Mouse (Mus musculus) embryonic facial prominence, embryonic 13.5 days (tissue): ENCODE results near the gene Grsf1. TPM values are rescaled to one million over a fixed set of nuclear protein-coding genes. Genes with fewer than 3 reads are reported as not detected.

ENCODE experiments used
- ATAC-seq: fragments of 200-750 bp; cut with Nextera tagmentation; 2 replicates; pipeline ENCODE4 v1.8.0; 2017; ENCODE audit warnings: low read depth; ENCODE audit not compliant: insufficient number of reproducible peaks, insufficient read depth, low FRiP score, low TSS enrichment
- H3K27ac ChIP-seq: fragments of 300-500 bp; sonication (generic); 2 replicates; pipeline ENCODE4 v1.5.1; 2015; ENCODE audit warnings: moderate library complexity, mild to moderate bottlenecking, inconsistent platforms
- H3K27me3 ChIP-seq: fragments of 300-500 bp; sonication (generic); 2 replicates; pipeline ENCODE4 v1.6.1; 2015; ENCODE audit warnings: mild to moderate bottlenecking, inconsistent platforms
- H3K36me3 ChIP-seq: fragments of 300-500 bp; sonication (generic); 2 replicates; pipeline ENCODE4 v1.6.1; 2015; ENCODE audit warnings: mild to moderate bottlenecking, inconsistent platforms
- H3K4me1 ChIP-seq: fragments of 300-500 bp; sonication (generic); 2 replicates; pipeline ENCODE4 v1.6.1; 2015; ENCODE audit warnings: inconsistent platforms
- H3K4me2 ChIP-seq: fragments of 300-500 bp; sonication (generic); 2 replicates; pipeline ENCODE4 v1.6.1; 2015; ENCODE audit warnings: moderate library complexity, mild to moderate bottlenecking, inconsistent platforms
- H3K4me3 ChIP-seq: fragments of 300-500 bp; sonication (generic); 2 replicates; pipeline ENCODE4 v1.5.1; 2015; ENCODE audit warnings: mild to moderate bottlenecking, inconsistent platforms
- H3K9ac ChIP-seq: fragments of 300-500 bp; sonication (generic); 2 replicates; pipeline ENCODE4 v1.6.1; 2015; ENCODE audit warnings: mild to moderate bottlenecking, inconsistent platforms
- H3K9me3 ChIP-seq: fragments of 300-500 bp; sonication (generic); 2 replicates; pipeline ENCODE4 v1.6.1; 2016; ENCODE audit warnings: inconsistent platforms
- WGBS: fragments of 180-500 bp; shearing (Covaris S2); methylation state at CpG from one replicate; pipeline ENCODE4 v1.1.7; 2015; ENCODE audit warnings: mixed read lengths; 5-methylcytosine and 5-hydroxymethylcytosine counted together
- polyA plus RNA-seq: library from polyadenylated mRNA; unstranded; fragments of >200 nt; fragmentation: Nextera tagmentation; extraction: Ambion mirVana; gene quantifications from 2 replicates; pipeline ENCODE4 v1.2.1, GENCODE M21; 2015

Gene Grsf1
- polyA plus RNA-seq, 1 experiment from 2014 or later, result 55.3 TPM

DNA sequence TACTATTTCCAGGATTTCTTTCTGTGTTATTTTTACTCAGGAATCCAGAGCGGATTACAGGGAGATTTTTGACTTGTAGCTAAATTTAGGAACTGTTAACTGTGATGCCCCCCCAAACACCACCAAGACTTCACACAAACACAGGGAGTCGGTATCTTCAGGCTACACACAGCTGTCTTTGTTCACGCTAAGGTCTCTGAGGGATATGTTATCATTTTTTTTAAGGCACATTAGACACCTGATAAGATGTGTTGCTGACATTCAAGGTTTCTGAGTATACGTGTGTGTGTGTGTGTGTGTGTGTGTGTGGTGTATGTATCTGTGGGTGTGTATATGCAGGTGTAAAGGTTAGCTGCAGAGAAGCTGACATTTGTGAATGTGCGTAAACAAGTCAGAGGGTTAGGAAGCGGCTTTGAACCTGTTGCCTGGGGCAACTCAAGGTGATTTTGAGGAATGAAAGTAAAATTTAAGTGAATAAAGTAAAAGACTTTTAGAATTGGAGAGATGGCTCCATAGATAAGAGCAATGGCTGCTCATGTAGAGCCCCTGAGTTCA, 9.9 kb upstream of the Grsf1 start:
- Histone ChIP-seq H3K9me3 (no peaks in the 10 kb centered on the region), H3K4me3 (no peak overlapping the region), H3K9ac (no peak overlapping the region), H3K27me3 (peaks cover 10% of the 10 kb centered on the region; the same call in 1 of the 2 replicates), H3K27ac (no peak overlapping the region), H3K4me2 (no peak overlapping the region), H3K4me1 (no peaks in the 10 kb centered on the region), H3K36me3 (no peaks in the 10 kb centered on the region)
- 65% methylated on average over 6 of the region's 6 CpGs for whole genome bisulfite sequencing
- ATAC-seq, result no peak

DNA sequence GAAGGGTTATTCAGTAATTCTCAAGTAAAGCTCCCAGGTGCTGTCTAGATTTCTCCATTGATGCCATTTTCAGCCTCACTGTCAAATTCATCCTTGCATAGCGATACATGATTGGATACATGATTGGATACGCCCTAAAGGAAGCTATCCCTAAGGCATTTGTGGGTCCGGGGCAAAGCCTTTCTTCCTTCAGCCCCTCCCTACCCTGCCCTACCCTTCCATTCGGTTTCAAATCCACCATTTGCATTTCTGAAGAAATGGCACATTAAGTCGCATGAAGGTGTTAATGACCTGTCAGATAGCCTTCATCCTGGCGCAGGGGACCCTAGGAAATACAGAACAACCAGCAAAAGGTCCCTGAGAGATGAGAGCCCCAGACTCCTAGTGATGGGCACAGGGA, 9.3 kb upstream of the Grsf1 start:
- 19% methylated on average over 6 of the region's 6 CpGs for WGBS
- no peaks in the 10 kb centered on the region for H3K4me1 ChIP-seq
- no peak overlapping the region for H3K27ac ChIP-seq
- no peak overlapping the region for H3K9ac ChIP-seq
- H3K4me3 ChIP-seq, result no peak overlapping the region
- no peak overlapping the region for H3K4me2 ChIP-seq
- peaks cover 10% of the 10 kb centered on the region; the same call in 1 of the 2 replicates for H3K27me3 ChIP-seq
- no peaks in the 10 kb centered on the region for H3K9me3 ChIP-seq
- no peaks in the 10 kb centered on the region for H3K36me3 ChIP-seq
- ATAC-seq, result no peak

- H3K27me3 ChIP-seq, result peaks cover 10% of the 10 kb centered on the region; the same call in 1 of the 2 replicates
- no peak overlapping the region for H3K4me3 ChIP-seq
- no peak overlapping the region for H3K4me2 ChIP-seq
- H3K9me3 ChIP-seq, result no peaks in the 10 kb centered on the region
- no peak overlapping the region for H3K9ac ChIP-seq
- no peak overlapping the region for H3K27ac ChIP-seq
- no peaks in the 10 kb centered on the region for H3K36me3 ChIP-seq
- WGBS, result 32% methylated on average over 3 of the region's 3 CpGs
- H3K4me1 ChIP-seq, result no peaks in the 10 kb centered on the region
- no peak for ATAC-seq
Measured at GRCm38 (mm10) chr5:88684226-88684625, 8.3 kb upstream of the Grsf1 start.

DNA sequence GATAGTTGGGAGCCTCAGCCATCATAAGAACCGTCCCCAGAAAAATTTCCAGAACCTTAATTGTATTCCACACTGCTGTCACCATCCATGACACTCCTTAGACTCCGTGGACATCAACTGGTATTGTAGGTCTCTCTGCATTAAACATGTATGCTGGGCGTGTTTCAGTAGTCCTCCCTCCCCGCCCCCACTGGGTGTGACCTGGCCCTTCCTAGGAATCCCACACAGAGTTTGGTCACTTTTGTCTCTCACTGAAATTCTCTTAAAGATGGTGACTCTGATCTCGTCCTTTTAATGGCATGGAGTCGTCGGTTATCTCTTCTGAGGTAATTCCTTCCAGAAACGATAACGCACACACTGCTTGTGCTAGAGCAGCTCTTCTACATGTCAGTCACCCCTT, 7.7 kb upstream of the Grsf1 start:
- H3K27ac ChIP-seq, result no peak overlapping the region
- no peak for ATAC-seq

DNA sequence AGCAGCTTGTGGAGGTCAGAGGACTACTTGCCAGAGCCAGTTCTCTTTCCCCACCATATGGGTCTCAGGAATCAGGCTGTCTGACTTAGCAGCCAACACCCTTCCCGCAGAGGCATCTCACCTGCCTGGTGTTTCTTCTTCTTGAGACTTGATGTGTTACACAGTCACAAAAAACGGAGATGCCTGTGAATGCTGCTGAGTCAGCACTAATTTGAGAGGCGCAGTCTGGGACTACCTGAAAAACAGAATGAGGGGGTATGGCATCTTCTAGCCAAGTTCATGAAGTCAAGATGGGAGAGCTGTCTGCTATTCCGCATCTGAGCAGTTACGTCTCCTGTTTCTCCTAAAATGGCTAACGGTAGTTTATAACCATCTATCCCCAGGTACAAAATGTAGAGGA, 4.6 kb upstream of the Grsf1 start:
- Histone ChIP-seq H3K27ac (no peak overlapping the region), H3K4me1 (no peaks in the 10 kb centered on the region), H3K36me3 (no peaks in the 10 kb centered on the region), H3K4me2 (no peak overlapping the region), H3K9me3 (no peaks in the 10 kb centered on the region), H3K9ac (no peak overlapping the region), H3K27me3 (0 out of 2 replicates have a peak, but pooled peaks cover 6% of the 10 kb centered on the region), H3K4me3 (no peak overlapping the region)
- WGBS, result 85% methylated on average over 6 of the region's 6 CpGs
- ATAC-seq, result no peak

More for the DNA sequence above, 7.7 kb upstream of the Grsf1 start:
- Histone ChIP-seq H3K9me3 (no peaks in the 10 kb centered on the region), H3K4me2 (no peak overlapping the region), H3K4me3 (no peak overlapping the region), H3K36me3 (no peaks in the 10 kb centered on the region), H3K4me1 (no peaks in the 10 kb centered on the region), H3K9ac (no peak overlapping the region), H3K27me3 (peaks cover 10% of the 10 kb centered on the region; the same call in 1 of the 2 replicates)
- WGBS, result 84% methylated on average over 9 of the region's 9 CpGs

DNA sequence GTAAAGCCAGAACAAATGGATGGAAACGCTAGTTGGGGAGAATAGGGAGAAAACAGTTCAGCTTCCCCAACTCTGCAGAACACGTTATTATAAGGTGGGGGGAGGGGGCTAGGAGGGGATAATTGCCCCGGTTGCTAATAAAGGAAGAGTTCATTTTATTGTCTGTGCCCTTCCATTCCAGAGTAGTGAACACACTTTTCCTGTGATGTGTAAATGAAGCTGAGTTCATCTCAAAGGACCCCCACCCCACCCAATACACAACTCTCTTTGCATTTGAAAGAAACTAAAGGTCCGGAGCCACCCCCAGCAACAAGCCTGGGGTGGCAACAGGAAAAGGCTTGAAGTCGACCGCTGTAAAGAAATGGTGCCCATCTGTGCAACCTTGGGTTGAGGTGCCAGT, 3.4 kb upstream of the Grsf1 start:
- Histone ChIP-seq H3K4me1 (peaks cover 4% of the 10 kb centered on the region), H3K27ac (no peak overlapping the region), H3K36me3 (no peaks in the 10 kb centered on the region), H3K4me3 (no peak overlapping the region), H3K9me3 (no peaks in the 10 kb centered on the region), H3K27me3 (no peaks in the 10 kb centered on the region), H3K4me2 (no peak overlapping the region), H3K9ac (no peak overlapping the region)
- WGBS, result 30% methylated on average over 6 of the region's 6 CpGs
- ATAC-seq, result no peak

DNA sequence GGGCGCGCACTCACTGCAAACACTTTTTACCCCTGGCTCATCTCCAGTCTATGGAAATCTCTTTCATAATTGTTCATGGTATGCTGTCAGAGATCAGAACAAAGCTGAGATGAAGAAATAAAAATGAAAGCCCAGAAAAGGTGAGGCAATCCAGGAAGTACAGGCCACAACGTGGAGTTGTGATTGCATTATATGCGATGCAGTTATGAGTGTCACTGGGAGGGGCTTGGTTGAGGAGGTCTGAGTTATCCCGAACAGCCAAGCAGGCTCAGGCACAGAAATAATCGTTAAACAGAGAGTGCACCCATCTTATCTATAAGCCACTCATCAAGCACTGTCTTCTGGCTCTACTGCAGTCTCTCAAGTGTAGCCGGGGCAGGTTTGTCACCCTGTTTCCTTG, 3.0 kb upstream of the Grsf1 start:
- ATAC-seq, result no peak
- no peak overlapping the region for H3K9ac ChIP-seq
- H3K4me3 ChIP-seq, result no peak overlapping the region
- H3K27me3 ChIP-seq, result no peaks in the 10 kb centered on the region
- H3K4me1 ChIP-seq, result peaks cover 7% of the 10 kb centered on the region
- H3K36me3 ChIP-seq, result no peaks in the 10 kb centered on the region
- no peak overlapping the region for H3K27ac ChIP-seq
- WGBS, result 70% methylated on average over 7 of the region's 7 CpGs
- no peak overlapping the region for H3K4me2 ChIP-seq
- H3K9me3 ChIP-seq, result no peaks in the 10 kb centered on the region

DNA sequence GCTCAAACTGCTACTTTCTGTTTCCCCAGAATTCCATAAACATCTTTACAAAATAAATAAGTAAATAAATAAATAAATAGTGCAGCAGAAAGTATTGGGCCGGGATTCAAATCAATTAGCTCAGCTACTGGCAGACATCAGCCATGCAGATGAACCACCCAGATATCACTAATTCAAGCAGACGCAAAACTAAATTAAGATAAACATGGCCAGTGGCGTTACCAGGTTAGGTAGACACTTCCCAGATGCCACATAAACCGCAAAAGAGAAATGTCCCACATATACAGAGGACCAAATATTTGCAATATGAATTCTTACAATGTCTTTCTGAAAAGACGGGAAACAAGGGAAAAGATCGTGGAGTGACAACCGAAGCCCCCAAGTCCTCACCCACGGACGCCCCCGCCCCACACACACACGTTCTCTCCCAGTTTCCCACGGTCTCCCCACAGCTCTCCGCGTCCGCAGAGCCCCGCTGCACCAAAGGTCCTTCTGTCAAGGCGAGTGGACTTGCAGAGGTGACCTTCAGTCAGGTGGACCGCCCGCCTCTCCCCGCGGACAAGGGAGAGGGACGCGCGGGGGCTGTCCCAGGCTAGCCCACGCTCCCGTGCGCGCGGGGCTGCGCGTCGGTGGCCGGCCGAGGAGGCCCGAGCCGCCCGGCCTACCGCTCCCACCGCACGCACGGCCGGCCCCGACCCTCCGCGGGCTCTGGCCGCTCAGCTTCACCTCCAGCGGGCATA, 1.1 kb downstream of the Grsf1 start:
- Histone ChIP-seq H3K27me3 (no peaks in the 10 kb centered on the region), H3K4me2 (peak overlapping the region; percentile 82), H3K4me3 (peak overlapping the region; percentile 94), H3K9me3 (no peaks in the 10 kb centered on the region), H3K36me3 (peaks cover 22% of the 10 kb centered on the region), H3K27ac (peak overlapping the region; percentile 97), H3K9ac (peak overlapping the region; percentile 99), H3K4me1 (peaks cover 14% of the 10 kb centered on the region)
- peak; percentile 13 for ATAC-seq
- WGBS, result 1% methylated on average over 47 of the region's 47 CpGs

- no peak overlapping the region for H3K27ac ChIP-seq
- no peak overlapping the region for H3K4me2 ChIP-seq
- H3K4me1 ChIP-seq, result no peaks in the 10 kb centered on the region
- H3K27me3 ChIP-seq, result no peaks in the 10 kb centered on the region
- no peaks in the 10 kb centered on the region for H3K9me3 ChIP-seq
- no peak for ATAC-seq
- no peak overlapping the region for H3K9ac ChIP-seq
- H3K4me3 ChIP-seq, result no peak overlapping the region
- H3K36me3 ChIP-seq, result peaks cover 87% of the 10 kb centered on the region
- 88% methylated on average over 5 of the region's 5 CpGs for WGBS
Measured at GRCm38 (mm10) chr5:88663875-88664274, 12.1 kb downstream of the Grsf1 start.

DNA sequence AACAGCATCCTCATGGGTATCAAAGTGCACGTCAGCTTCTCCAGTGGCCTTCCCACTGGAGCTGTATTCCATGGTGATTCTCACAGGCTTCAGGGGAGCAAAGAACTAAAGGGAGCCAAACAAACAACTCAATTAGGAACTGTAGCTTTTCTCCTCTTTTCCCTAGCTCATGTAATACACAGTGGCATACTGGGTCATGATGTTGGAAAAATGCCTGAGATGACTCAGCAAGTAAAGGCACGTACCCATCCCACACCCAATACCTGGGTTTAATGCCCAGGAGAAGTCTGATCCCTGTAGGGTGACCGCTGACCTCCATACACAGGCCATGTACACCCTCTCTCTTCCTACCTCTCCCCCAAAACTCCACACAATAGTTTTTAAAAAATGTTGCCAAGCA, 12.8 kb downstream of the Grsf1 start:
- H3K9me3 ChIP-seq, result no peaks in the 10 kb centered on the region
- no peak overlapping the region for H3K4me2 ChIP-seq
- no peaks in the 10 kb centered on the region for H3K27me3 ChIP-seq
- no peak overlapping the region for H3K4me3 ChIP-seq
- no peaks in the 10 kb centered on the region for H3K4me1 ChIP-seq
- no peak overlapping the region for H3K9ac ChIP-seq
- WGBS, result 91% methylated on average over 3 of the region's 3 CpGs
- H3K27ac ChIP-seq, result no peak overlapping the region
- H3K36me3 ChIP-seq, result peaks cover 86% of the 10 kb centered on the region
- ATAC-seq, result no peak

- Histone ChIP-seq H3K36me3 (peaks cover 57% of the 10 kb centered on the region), H3K4me2 (no peak overlapping the region), H3K27ac (no peak overlapping the region), H3K27me3 (no peaks in the 10 kb centered on the region), H3K4me3 (no peak overlapping the region), H3K9ac (no peak overlapping the region), H3K4me1 (no peaks in the 10 kb centered on the region), H3K9me3 (no peaks in the 10 kb centered on the region)
- no peak for ATAC-seq
- WGBS, result 82% methylated on average over 1 of the region's 1 CpGs
Measured at GRCm38 (mm10) chr5:88657868-88658267, 18.1 kb downstream of the Grsf1 start.

- peaks cover 47% of the 10 kb centered on the region for H3K36me3 ChIP-seq
- no peak overlapping the region for H3K4me3 ChIP-seq
- no peaks in the 10 kb centered on the region for H3K4me1 ChIP-seq
- no peaks in the 10 kb centered on the region for H3K27me3 ChIP-seq
- H3K9ac ChIP-seq, result no peak overlapping the region
- no peak overlapping the region for H3K27ac ChIP-seq
- ATAC-seq, result no peak
- WGBS, result 81% methylated on average over 5 of the region's 5 CpGs
- H3K9me3 ChIP-seq, result no peaks in the 10 kb centered on the region
- no peak overlapping the region for H3K4me2 ChIP-seq
Measured at GRCm38 (mm10) chr5:88652589-88652988, 23.4 kb downstream of the Grsf1 start.
